Mouse (Mus musculus) midbrain, embryonic 14.5 days (tissue): ENCODE results near the gene Tnfrsf21. TPM values are rescaled to one million over a fixed set of nuclear protein-coding genes. Genes with fewer than 3 reads are reported as not detected.

Experiments
- ATAC-seq: fragments of 200-750 bp; cut with Nextera tagmentation; 2 replicates; pipeline ENCODE4 v1.8.0; 2017; ENCODE audit warnings: moderate number of reproducible peaks, moderate library complexity; ENCODE audit not compliant: low FRiP score, low TSS enrichment
- DNase-seq: peaks from one replicate; pipeline ENCODE4 v3.0.0-alpha.2; 2015
- H3K27ac ChIP-seq: fragments of 300-500 bp; sonication (generic); replicated peaks from 2 replicates; pipeline ENCODE4 v1.5.1; 2014; ENCODE audit warnings: mild to moderate bottlenecking, low read depth, low read length, moderate library complexity
- H3K27me3 ChIP-seq: fragments of 300-500 bp; sonication (generic); 2 replicates; pipeline ENCODE4 v1.6.1; 2014; ENCODE audit warnings: low read length, control low read depth, mixed read lengths; ENCODE audit not compliant: control insufficient read depth, insufficient read depth
- H3K36me3 ChIP-seq: fragments of 300-500 bp; sonication (generic); 2 replicates; pipeline ENCODE4 v1.6.1; 2014; ENCODE audit warnings: low read length, control low read depth; ENCODE audit not compliant: control insufficient read depth, insufficient read depth
- H3K4me1 ChIP-seq: fragments of 300-500 bp; sonication (generic); 2 replicates; pipeline ENCODE4 v1.6.1; 2014; ENCODE audit warnings: mild to moderate bottlenecking, antibody characterized with exemption, low read length, control low read depth; ENCODE audit not compliant: control insufficient read depth, insufficient read depth
- H3K4me2 ChIP-seq: fragments of 300-500 bp; sonication (generic); 2 replicates; pipeline ENCODE4 v1.6.1; 2014; ENCODE audit warnings: mild to moderate bottlenecking, low read length, moderate library complexity
- H3K4me3 ChIP-seq: fragments of 300-500 bp; sonication (generic); replicated peaks from 2 replicates; pipeline ENCODE4 v1.5.1; 2014; ENCODE audit warnings: low read depth, low read length
- H3K9ac ChIP-seq: fragments of 300-500 bp; sonication (generic); replicated peaks from 2 replicates; pipeline ENCODE4 v1.6.1; 2014; ENCODE audit warnings: mild to moderate bottlenecking, low read length, moderate library complexity
- H3K9me3 ChIP-seq: fragments of 300-500 bp; sonication (generic); 2 replicates; pipeline ENCODE4 v1.6.1; 2016; ENCODE audit warnings: low read length, control low read depth, mixed read lengths; ENCODE audit not compliant: control insufficient read depth
- WGBS: fragments of 180-500 bp; shearing (Covaris S2); extraction: QIAGEN DNeasy Blood & Tissue Kit; methylation state at CpG from one replicate; pipeline ENCODE4 v1.1.7; 2014; 5-methylcytosine and 5-hydroxymethylcytosine counted together
- polyA plus RNA-seq: library from polyadenylated mRNA; unstranded; fragments of >200 nt; fragmentation: Nextera tagmentation; extraction: Ambion mirVana; gene quantifications from 2 replicates; pipeline ENCODE4 v1.2.1, GENCODE M21; 2014

Tnfrsf21 gene
- polyA plus RNA-seq, 1 experiment from 2014 or later = 63.2 TPM

GRCm38 (mm10) chr17:43106108-43106507 lies 89.8 kb downstream of the Tnfrsf21 start:
- Histone ChIP-seq H3K4me2 (no peak overlapping the region), H3K9ac (no peak overlapping the region), H3K4me1 (no peaks in the 10 kb centered on the region), H3K27ac (no peak overlapping the region), H3K36me3 (no peaks in the 10 kb centered on the region), H3K27me3 (no peaks in the 10 kb centered on the region), H3K4me3 (no peak overlapping the region), H3K9me3 (no peaks in the 10 kb centered on the region)
- WGBS = 81% methylated on average over 3 of the region's 3 CpGs
- DNase-seq (no peak), ATAC-seq (no peak)

GRCm38 (mm10) chr17:43107338-43107737 lies 91.0 kb downstream of the Tnfrsf21 start:
- no peak for ATAC-seq
- H3K9ac ChIP-seq = no peak overlapping the region

GRCm38 (mm10) chr17:43109501-43109900 lies 93.1 kb downstream of the Tnfrsf21 start:
- Histone ChIP-seq H3K27ac (no peak overlapping the region), H3K9ac (no peak overlapping the region), H3K4me2 (no peak overlapping the region), H3K27me3 (no peaks in the 10 kb centered on the region), H3K36me3 (no peaks in the 10 kb centered on the region), H3K4me3 (no peak overlapping the region), H3K9me3 (no peaks in the 10 kb centered on the region), H3K4me1 (0 out of 2 replicates have a peak, but pooled peaks cover 3% of the 10 kb centered on the region)
- DNase-seq (no peak), ATAC-seq (no peak)
- 77% methylated on average over 4 of the region's 4 CpGs for WGBS

More at GRCm38 (mm10) chr17:43107338-43107737, 91.0 kb downstream of the Tnfrsf21 start:
- WGBS = 92% methylated on average over 5 of the region's 5 CpGs
- DNase-seq = no peak
- Histone ChIP-seq H3K27ac (no peak overlapping the region), H3K36me3 (no peaks in the 10 kb centered on the region), H3K9me3 (no peaks in the 10 kb centered on the region), H3K4me2 (no peak overlapping the region), H3K4me3 (no peak overlapping the region), H3K27me3 (no peaks in the 10 kb centered on the region), H3K4me1 (no peaks in the 10 kb centered on the region)

GRCm38 (mm10) chr17:43110168-43110885 lies 94.0 kb downstream of the Tnfrsf21 start:
- Histone ChIP-seq H3K27ac (no peak overlapping the region), H3K36me3 (no peaks in the 10 kb centered on the region), H3K4me3 (no peak overlapping the region), H3K9me3 (no peaks in the 10 kb centered on the region), H3K4me1 (0 out of 2 replicates have a peak, but pooled peaks cover 3% of the 10 kb centered on the region), H3K4me2 (no peak overlapping the region), H3K27me3 (no peaks in the 10 kb centered on the region), H3K9ac (no peak overlapping the region)
- no peak for ATAC-seq
- WGBS = 76% methylated on average over 9 of the region's 9 CpGs
- no peak for DNase-seq

GRCm38 (mm10) chr17:43113391-43113984 lies 97.1 kb downstream of the Tnfrsf21 start:
- Histone ChIP-seq H3K36me3 (no peaks in the 10 kb centered on the region), H3K27me3 (no peaks in the 10 kb centered on the region), H3K27ac (no peak overlapping the region), H3K9me3 (no peaks in the 10 kb centered on the region), H3K4me1 (0 out of 2 replicates have a peak, but pooled peaks cover 3% of the 10 kb centered on the region), H3K9ac (no peak overlapping the region), H3K4me3 (no peak overlapping the region), H3K4me2 (no peak overlapping the region)
- ATAC-seq (no peak), DNase-seq (peak; percentile 20)
- WGBS = 67% methylated on average over 9 of the region's 9 CpGs

GRCm38 (mm10) chr17:43114086-43114581 lies 97.8 kb downstream of the Tnfrsf21 start:
- ATAC-seq (no peak), DNase-seq (peak; percentile 56)
- no peak overlapping the region for H3K9ac ChIP-seq
- H3K9me3 ChIP-seq = no peaks in the 10 kb centered on the region
- WGBS = 69% methylated on average over 8 of the region's 8 CpGs
- no peaks in the 10 kb centered on the region for H3K36me3 ChIP-seq
- no peak overlapping the region for H3K4me3 ChIP-seq
- no peak overlapping the region for H3K4me2 ChIP-seq
- H3K4me1 ChIP-seq = 0 out of 2 replicates have a peak, but pooled peaks cover 3% of the 10 kb centered on the region
- no peak overlapping the region for H3K27ac ChIP-seq
- H3K27me3 ChIP-seq = no peaks in the 10 kb centered on the region

- no peak for ATAC-seq
- DNase-seq = no peak
- H3K4me3 ChIP-seq = no peak overlapping the region
- no peaks in the 10 kb centered on the region for H3K9me3 ChIP-seq
- H3K4me1 ChIP-seq = 0 out of 2 replicates have a peak, but pooled peaks cover 3% of the 10 kb centered on the region
- H3K27me3 ChIP-seq = no peaks in the 10 kb centered on the region
- 93% methylated on average over 6 of the region's 6 CpGs for WGBS
- no peak overlapping the region for H3K9ac ChIP-seq
- no peaks in the 10 kb centered on the region for H3K36me3 ChIP-seq
- H3K4me2 ChIP-seq = no peak overlapping the region
- H3K27ac ChIP-seq = no peak overlapping the region
Observed at GRCm38 (mm10) chr17:43114926-43115325, 98.6 kb downstream of the Tnfrsf21 start.

GRCm38 (mm10) chr17:43116748-43117147 lies 100.4 kb downstream of the Tnfrsf21 start:
- H3K9me3 ChIP-seq = no peaks in the 10 kb centered on the region
- WGBS = 91% methylated on average over 10 of the region's 10 CpGs
- no peaks in the 10 kb centered on the region for H3K27me3 ChIP-seq
- no peaks in the 10 kb centered on the region for H3K36me3 ChIP-seq
- H3K4me3 ChIP-seq = no peak overlapping the region
- H3K4me2 ChIP-seq = no peak overlapping the region
- H3K9ac ChIP-seq = no peak overlapping the region
- H3K27ac ChIP-seq = no peak overlapping the region
- H3K4me1 ChIP-seq = 0 out of 2 replicates have a peak, but pooled peaks cover 3% of the 10 kb centered on the region
- ATAC-seq (no peak), DNase-seq (no peak)
